Mouse (Mus musculus) mature B cell (primary cell): ENCODE results near the gene Cfap52.

ENCODE experiments used
- in situ Hi-C: fragments of 300-500 bp; cut with MboI; formaldehyde crosslinking; loops from 2 replicates; pipeline ENCODE4 v1.14.3; 2019

The Cfap52 gene

DNA sequence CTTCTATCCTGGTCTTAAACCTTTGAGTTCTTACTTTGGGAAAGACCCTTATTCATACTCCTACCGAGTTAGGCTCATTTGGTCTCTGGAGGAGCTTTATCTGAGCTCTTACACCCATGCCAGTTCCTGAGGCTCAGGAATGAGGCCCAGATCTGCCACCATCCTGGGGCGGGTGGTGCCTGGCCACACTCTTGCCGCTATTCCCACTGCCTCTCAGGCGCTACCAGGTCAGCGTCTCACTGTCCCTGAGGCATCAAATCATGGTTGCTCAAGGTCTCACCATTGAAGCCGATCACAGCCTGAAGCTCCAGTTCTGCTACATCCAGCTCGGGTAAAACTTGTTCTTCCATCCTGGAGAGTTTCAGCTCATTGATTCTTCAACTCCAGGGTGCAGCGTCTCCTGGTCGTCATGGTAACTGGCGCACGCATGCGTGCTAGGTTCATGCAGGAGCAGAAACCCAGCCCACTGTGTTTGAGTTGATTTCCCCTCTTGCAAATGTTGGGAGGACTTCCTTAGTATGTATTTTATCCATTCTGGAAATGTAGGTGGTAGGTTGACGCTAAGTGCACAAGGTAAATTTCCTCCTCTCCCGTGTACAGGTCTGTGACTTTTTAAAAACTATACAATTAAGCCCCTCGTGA is at the start of gene Cfap52:
Cfap52 (minus strand) TSS at position 410 of the 642 bp plus-strand sequence.
- in situ Hi-C loops: no loop called here

DNA sequence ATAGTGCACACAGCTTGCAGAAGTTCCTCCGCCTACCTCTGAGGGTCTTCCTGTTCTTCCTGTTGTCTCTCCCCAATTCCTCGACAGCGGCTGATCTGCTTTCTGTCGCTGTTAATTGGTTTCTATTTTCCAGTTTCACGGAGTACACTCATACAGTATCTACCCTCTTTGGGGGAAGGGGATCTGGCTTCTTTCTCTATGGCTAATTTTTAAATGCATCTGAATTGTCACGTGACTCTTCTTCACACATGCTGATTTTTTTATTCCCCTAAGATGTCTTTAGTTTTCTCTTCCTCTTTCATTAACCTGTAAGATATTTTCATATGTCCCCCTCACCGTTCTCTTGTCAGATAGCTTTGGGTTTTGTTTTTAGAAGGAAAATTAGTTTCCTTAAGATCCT is 46.8 kb upstream of the Cfap52 start:
- in situ Hi-C loops: loop anchor here (25.0 kb wide), 1 partner anchor 400 kb away; the partner anchor contains the start of gene Ntn1

DNA sequence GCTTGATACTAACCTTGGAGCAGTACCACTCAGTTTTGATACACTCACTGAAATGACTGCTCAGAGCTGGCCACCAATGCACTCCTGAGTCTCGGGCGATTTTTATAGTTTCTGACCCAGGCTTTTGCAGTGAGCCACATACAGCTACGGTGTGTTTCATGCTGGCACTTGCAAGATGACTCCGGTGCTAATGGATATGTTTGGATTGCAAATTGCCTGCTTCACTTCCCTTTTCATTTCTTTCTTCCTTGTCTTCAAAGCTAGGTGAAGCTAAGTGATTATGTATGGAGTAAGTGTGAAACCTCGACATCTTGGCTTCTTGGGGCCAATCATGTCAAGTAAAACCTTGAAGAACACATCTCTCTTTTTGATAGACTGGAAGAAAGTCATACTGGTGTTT is 43.9 kb upstream of the Cfap52 start:
- in situ Hi-C loops: loop anchor here (25.0 kb wide), 1 partner anchor 403 kb away; the partner anchor contains the start of gene Ntn1

DNA sequence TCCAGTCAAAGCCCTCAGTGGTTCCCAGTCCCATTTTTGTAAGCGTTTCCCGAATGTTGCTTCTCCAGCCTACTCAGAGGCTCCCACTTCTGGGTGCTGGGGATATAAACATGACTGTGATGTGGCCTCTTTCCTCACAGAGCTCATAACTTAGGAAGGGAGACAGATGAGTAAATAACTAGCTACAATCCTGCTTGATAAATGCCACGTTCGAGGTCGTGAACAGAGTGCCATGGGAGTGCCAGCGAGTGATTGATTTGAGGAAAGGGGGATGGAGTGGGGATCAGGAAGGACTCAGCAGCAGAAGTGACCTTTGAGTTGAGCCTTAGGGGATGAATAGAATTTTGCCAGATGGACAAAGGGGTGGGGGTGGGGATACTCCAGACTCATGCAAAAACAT is 42.2 kb upstream of the Cfap52 start:
- in situ Hi-C loops: loop anchor here (25.0 kb wide), 1 partner anchor 405 kb away; the partner anchor contains the start of gene Ntn1

DNA sequence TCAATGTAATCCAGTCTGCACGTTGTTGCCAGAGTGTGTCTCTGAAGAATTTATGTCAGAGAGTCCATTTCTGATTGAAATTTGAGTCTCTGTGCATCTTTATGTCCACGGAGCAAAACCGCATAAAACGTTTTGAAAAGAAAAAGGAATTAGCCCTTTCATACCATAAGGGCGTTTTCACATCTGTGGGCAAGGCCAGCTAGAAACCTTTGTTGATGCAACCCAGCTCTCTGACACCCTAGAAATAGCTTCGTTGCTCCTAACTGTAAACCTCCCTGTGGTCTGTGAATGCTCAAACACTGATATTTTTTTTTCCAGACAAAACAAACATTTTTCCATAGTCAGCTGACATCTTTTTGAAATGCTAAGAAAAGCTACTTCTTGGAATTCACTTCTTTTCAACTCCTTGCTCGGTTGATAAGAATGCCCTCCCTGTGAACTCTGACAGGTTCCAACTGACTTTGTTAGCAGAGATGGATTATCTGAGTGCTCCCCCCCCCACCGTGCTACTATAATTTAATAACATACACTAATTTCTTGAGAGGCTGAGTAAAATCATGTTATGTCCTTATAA is 40.9 kb upstream of the Cfap52 start:
- in situ Hi-C loops: loop anchor here (25.0 kb wide), 1 partner anchor 406 kb away; the partner anchor contains the start of gene Ntn1

DNA sequence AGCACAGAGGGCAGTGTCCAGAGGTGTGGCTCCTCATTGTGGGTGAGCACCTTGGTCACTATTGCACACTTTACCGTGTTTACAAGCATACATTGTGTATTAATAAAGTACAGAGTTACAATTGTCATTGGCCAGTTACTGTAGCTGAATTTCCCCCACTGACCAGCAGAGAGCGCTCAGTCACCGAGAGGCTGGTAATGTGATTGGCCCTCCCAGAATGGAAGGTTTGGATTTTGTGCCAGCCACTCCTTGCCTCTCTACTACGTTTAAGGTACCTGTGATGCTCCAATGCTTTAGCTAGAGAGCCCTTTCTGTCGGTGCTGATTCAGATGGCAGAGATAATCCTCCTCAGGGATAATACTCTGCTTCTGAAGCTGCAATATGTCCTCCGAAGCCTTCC is 38.7 kb upstream of the Cfap52 start:
- in situ Hi-C loops: loop anchor here (25.0 kb wide), 1 partner anchor 408 kb away; the partner anchor contains the start of gene Ntn1

DNA sequence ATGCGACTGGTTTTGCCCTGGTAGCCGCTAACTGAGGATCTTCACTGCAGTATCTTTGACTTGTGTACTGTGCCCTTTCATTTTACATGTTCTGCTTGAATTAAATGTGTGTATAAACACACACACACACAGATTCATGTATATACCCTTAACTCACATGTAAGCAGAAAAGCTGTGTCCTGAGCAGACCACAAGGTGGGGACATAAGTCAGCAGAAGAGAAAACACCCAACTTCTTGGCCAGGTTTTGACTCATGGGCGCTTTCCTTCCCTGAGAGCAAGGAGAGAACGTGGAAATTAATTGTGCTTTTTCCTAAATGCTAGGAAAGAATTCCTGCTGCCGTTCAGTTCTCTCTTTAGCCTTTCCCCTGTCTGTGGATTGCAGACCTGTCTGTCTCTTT is 34.2 kb upstream of the Cfap52 start:
- in situ Hi-C loops: loop anchor here (25.0 kb wide), 1 partner anchor 413 kb away; the partner anchor contains the start of gene Ntn1

DNA sequence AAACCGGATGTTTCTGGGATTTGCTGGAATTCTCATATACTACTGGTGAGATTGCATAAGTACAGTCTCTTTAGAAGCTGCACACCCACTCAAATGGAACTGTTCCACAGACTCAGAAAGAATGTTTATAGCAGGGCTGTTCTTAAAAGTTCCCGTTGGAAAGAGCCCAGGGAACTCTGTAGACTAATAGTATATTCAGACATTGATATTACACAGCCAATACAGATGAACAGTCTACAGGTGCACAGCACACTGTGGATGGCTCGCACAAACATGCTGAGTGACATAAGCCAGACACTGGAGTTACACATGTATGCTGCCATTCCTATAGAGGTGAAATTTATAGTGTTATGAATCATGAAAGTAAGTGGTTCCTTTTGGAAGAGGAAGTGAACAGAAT is 33.5 kb upstream of the Cfap52 start:
- in situ Hi-C loops: no loop called here

DNA sequence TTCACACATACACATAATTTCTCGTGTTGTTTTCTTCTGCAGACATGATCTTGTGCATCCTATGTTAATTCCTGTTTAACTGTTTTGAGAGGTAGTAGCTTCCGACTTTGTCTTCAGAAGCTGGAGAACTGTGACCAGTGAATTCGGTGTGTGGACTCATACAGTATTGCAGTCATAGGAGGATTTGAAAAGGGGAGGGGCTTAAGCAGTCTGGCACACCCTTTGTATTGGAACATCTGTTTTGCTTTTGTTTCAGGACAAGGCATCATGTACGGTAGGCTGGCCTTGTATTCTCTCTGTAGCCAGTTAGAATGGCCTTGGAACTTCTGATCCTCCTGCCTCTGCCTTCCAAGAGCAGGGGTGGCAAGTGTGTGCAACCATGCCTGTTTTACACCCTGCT is 30.5 kb upstream of the Cfap52 start:
- in situ Hi-C loops: no loop called here

DNA sequence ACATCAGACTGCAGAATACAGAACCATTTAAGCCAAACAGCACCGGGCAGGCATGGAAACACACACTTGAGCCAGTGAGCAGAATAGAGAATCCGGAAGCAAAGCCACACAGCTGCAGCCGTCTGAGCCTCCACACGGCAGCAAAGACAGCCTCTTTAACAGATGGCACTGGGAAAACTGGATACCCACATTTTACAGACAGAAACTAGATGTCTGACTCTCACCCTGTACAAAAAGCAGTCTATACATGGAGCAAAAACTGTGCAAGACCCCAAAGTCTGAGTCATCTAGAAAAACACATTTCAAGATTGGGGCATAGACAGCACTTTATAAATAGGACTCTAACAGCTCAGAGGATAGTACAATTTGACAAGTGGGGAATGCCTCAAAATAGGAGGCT is 25.8 kb upstream of the Cfap52 start:
- in situ Hi-C loops: no loop called here

DNA sequence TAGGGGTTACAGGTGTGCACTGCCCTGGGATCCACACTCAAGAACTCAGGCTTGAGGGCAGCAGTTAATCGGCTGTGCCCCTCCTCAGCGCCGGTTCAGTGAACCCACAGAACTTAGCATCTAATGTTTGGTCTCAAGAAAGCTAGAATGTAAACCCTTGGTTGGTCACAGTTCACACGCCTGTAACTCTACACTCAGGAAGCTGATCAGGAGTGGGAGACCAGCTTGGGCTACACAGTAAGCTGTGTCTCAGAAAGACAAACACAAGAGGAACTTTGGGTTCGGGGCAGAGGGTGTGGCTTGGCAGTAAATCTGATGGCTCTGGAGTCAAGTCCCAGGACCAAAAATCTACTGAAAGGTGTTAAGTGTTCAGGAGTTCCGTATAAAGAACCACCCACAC is 18.1 kb upstream of the Cfap52 start:
- in situ Hi-C loops: no loop called here

DNA sequence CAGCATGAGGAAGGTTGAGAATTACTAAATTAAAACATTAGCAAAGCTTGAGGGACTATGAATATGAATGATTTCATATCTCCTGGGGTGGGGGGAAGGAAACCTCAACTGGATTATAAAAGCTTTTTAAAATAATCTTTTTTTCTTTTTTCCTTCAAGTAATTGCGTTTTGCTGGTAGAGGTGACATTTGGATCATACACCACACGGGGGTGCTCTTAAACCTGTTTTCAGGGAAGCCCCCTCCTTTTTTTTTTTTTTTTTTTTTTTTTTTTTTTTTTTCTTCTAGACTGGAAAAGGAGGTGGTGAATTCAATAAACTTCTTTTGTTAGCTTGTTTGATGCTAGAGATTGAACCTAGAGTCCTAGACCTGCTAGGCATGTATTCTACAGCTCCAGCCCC is 9.8 kb upstream of the Cfap52 start:
- in situ Hi-C loops: no loop called here

DNA sequence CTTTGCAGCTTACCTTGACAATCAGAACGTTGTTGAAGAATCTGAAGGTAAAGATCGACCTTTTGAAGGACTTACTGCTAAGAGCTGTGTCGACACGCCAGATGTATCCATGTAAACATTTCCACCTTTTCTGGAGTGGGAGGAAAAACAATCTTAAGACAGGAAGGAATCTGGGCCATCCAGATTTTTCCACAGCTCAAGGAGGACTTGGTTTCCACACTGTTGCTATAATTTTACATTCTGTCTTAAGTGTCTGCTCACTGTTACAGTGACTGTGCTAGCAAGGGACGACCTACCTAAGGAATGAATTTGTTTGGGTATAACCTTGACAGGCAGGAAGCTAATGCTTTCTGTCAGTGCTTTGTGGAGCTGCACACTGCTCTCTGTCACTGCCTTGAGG is 7.8 kb upstream of the Cfap52 start:
- in situ Hi-C loops: no loop called here

DNA sequence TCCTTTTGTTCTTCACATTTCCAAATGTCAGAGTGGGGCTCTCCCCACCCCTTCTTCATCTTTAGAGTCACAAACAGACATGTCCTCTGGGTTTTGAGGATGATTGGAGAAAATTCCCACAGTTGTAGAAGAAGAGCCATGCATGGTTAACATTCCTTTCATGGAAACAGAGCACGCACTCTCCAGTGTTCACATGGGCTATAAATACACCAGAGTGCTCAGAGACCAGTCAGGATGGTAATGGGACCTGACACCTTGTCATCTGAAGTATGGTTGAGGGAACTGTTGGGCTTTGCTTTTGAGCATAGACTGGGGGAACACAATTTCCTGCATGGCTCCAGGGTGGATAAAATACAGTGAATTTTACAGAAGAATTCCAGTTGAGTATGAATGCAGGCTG is 7.2 kb upstream of the Cfap52 start:
- in situ Hi-C loops: no loop called here

DNA sequence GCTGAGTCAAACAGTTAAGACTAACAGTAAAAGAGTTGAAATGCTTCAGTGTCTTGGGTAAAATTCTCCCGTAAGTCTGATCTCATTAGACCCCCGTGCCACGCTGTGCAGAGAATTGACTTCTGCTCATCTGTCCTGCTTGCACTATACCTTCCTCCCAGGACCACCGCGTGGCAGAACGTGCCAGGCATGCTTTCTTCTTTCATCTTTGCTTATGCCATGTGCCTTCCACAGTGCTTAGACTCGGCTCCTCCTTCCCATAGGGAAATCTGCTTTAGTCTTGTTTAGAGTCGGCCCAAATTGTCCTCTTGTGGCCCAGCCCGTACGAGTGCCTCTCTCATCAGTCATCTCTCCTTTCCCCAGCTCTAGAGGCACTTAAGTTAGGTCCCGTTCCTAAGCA is 2.4 kb upstream of the Cfap52 start:
- in situ Hi-C loops: no loop called here

DNA sequence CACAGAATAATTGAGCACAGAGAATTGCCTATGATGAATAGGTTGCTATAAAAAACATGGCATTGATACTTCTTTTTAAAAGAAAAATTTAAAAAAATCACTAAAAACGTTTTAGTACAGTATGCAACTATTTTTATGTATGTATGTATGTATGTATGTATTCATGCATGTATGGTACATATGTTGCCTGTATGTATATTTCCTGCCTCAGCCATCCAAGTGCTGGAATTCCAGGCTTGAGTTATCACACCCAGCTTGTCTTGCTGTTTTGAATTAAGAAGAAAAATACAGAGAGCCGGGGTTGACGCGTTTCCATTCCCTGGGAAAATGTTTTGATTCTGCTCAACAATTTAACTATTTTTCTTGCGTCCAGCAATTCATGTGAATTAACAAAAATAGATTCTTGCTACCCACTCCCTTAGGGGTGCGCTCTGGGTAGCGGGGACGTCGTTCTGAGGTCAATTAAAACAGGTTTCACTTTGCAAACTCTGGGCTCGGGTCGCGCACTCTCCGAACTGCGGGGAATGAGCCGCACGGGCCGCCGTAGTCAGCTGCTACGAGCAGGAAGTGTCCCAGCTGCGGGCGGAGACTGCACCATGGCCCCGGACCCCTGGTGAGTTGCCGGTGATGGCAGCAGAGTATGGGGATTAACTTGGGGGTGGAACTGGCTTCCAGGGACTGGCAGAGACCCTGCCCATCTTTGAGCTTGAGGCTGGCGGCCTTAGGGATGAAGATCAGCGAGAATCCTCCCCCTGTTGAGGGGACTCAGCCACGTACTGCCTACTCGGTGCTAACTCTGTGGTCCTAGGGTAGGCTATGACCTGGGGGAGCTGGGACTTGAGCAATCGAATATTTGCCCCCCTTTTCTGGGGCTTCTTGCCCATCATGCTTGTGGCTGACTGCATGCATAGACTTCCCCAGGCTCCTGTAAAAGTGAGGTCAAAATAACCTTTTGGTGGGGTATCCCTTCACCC is 741 bp upstream of the Cfap52 start, which contains the start of gene Stx8:
Stx8 (plus strand) TSS at position 289 of the 974 bp plus-strand sequence.
- in situ Hi-C loops: no loop called here

DNA sequence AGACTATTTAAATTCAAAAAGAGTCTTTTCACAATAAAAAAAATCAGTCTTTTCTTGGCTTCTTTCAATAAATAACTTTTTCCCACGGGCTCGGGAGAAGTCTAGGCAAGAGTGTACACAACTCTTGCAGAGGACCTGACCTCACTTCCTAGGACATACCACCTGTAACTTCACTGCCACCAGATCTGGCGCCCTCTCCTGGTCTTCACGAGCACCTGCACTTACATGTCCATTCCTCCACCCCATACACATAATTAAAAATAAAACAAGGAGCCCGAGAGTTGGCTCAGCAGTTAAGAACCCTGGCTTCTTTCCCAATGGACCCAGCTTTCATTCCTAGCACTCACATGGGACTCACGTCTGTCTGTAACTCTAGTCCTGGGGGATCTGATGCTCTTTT is 1.3 kb downstream of the Cfap52 start:
- in situ Hi-C loops: no loop called here

DNA sequence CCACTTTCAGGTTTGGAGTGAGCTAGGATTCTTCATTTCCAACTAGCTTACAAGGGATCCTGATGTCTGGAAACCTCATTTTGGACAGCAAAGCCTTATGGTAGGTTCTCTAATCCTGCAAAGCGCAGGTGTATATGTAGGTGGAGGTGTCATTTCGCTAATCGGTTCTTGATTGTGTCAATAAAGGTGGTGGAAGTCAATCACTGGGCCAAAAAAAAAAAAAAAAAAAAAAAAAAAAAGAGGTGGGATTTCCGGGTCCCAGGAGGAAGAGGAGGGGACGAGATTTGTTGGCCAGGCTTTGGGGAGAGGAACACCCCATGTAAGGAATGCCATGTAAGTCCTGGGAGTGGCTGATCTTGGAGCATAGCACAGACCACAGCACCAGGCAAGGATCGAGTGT is 11.0 kb downstream of the Cfap52 start:
- in situ Hi-C loops: no loop called here

DNA sequence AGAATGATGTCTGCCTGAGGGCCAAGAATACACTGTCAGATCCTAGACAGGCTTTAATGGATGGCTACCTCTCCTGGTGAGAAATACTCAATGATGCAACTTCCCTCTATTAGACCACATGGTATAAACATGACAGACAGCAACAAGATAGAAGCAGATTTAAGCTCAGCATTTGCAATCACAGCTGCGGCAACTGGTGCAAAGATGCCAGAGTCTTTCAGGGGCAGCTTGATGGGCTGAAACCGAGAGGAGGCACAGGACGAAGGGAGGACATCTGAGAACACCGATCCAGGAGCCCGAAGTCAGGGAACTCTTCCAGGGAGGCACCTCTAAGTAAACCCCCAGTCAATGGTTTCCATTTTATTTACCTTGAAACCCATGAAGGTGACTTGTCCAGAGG is 11.8 kb downstream of the Cfap52 start:
- in situ Hi-C loops: no loop called here

DNA sequence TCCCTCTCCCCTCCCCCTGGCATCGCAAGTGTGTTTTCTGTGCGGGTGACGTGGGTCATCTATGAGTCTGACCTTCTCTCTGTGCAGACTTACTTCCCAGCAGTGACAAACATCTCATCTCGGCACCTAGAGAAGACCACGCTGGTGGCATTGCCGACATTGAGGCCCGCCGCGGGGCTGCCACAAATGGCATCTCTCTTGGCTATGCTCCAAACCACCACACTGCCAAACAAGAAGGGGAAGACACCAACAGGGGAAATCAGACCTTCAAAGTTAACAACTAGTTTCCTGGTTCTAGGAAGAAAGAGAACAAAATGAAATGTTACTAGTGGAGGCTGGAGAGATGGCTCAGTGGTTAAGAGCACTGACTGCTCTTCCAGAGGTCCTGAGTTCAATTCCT is 16.0 kb downstream of the Cfap52 start:
- in situ Hi-C loops: no loop called here

DNA sequence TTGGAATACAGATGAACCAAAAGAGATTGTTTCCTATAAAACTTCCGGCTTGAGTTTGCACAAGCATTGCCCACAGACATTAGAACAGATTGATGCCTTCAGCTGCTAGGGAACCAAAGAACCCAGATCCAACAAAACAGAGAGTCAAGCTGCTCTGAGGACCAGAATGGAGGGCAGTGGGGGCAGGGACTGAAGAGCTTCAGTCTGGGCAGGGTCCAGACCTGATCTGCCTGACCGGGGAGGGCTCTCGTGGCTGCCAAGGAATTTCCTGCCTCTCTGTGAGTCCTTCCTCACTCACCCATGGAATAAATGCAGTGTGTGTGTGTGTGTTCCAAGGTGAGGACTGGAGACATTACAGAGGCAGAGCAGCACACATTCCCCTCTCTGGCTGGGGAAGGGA is 17.2 kb downstream of the Cfap52 start:
- in situ Hi-C loops: no loop called here

DNA sequence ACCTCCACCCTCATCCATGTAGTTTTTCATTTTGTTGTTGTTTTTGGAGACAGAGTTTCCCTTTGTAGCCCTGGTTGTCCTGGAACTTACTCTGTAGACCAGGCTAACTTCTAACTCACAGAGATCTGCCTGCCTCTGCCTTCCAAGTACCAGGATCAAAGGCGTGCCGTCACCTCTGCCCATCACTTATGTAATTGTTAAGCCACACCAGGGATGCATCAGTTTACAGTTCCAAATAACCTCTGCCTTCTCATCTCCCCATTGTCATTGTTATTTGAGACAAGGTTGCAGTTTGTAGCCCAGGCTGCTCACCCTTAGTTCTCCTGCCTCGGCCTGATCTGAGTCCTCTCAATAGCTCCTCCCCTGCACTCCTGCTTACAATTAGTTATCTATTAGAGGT is 33.3 kb downstream of the Cfap52 start:
- in situ Hi-C loops: no loop called here
